Mouse (Mus musculus) ES-Bruce4 (cell line): ENCODE data around the gene Oaz2. TPM values are rescaled to one million over a fixed set of nuclear protein-coding genes. Genes with fewer than 3 reads are reported as not detected.
"Not testable (repeated sequence)": the region's sequence is repeated elsewhere in the genome, so short reads cannot be mapped to it uniquely, and the experiment has no call there.

Experiments used
- H3K27ac ChIP-seq: 2 replicates; pipeline ENCODE4 v1.5.1; 2012; ENCODE audit warnings: low read length, inconsistent platforms; ENCODE audit not compliant: insufficient read depth
- H3K27me3 ChIP-seq: 2 replicates; pipeline ENCODE4 v1.6.1; 2012; ENCODE audit warnings: mild to moderate bottlenecking, low read length, inconsistent platforms; ENCODE audit not compliant: control insufficient read depth, poor library complexity, insufficient read depth, severe bottlenecking
- H3K36me3 ChIP-seq: 2 replicates; pipeline ENCODE4 v1.6.1; 2012; ENCODE audit warnings: inconsistent platforms, mild to moderate bottlenecking, low read length, moderate library complexity; ENCODE audit not compliant: control insufficient read depth, poor library complexity, insufficient read depth, severe bottlenecking
- H3K4me1 ChIP-seq: one replicate; pipeline ENCODE4 v1.8.1; 2011; ENCODE audit warnings: low read length; ENCODE audit not compliant: control insufficient read depth, insufficient read depth
- H3K4me3 ChIP-seq: 2 replicates; pipeline ENCODE4 v1.5.1; 2011; ENCODE audit warnings: low read depth, mild to moderate bottlenecking, low read length
- H3K9ac ChIP-seq: 2 replicates; pipeline ENCODE4 v1.6.1; 2012; ENCODE audit warnings: low read depth, mild to moderate bottlenecking, inconsistent platforms; ENCODE audit not compliant: poor library complexity, severe bottlenecking
- H3K9me3 ChIP-seq: replicated peaks from 2 replicates; pipeline ENCODE4 v1.6.1; 2012; ENCODE audit warnings: mild to moderate bottlenecking, low read length, inconsistent platforms; ENCODE audit not compliant: control insufficient read depth, poor library complexity, insufficient read depth, severe bottlenecking
- CTCF ChIP-seq: IDR thresholded peaks from one replicate; pipeline ENCODE4 v1.8.1; 2011; ENCODE audit warnings: low read depth, low read length
- EP300 ChIP-seq: IDR thresholded peaks from 2 replicates; pipeline ENCODE4 v1.6.1; 2011; ENCODE audit warnings: low read depth, low read length; ENCODE audit not compliant: insufficient read depth
- POLR2A ChIP-seq: IDR thresholded peaks from one replicate; pipeline ENCODE4 v1.8.1; 2011; ENCODE audit warnings: low read length; ENCODE audit not compliant: insufficient read depth
- polyA plus RNA-seq: library from polyadenylated mRNA; stranded (reverse); fragments of >200 nt; gene quantifications from 2 replicates; pipeline ENCODE4 v1.2.4, GENCODE M21; 2011; ENCODE audit warnings: low read depth; ENCODE audit not compliant: missing spikeins, insufficient read depth, insufficient read length

The Oaz2 gene
- polyA plus RNA-seq, 1 experiment = 81.5 TPM

GRCm38 (mm10) chr9:65645984-65646383 is 21.8 kb upstream of the Oaz2 start:
- no peak for TF ChIP-seq EP300
- no peak for TF ChIP-seq POLR2A
- no peak for TF ChIP-seq CTCF
- H3K4me3 ChIP-seq = no peak overlapping the region
- H3K36me3 ChIP-seq = peaks cover 6% of the 10 kb centered on the region
- no peaks in the 10 kb centered on the region for H3K27me3 ChIP-seq
- H3K4me1 ChIP-seq = peaks cover 6% of the 10 kb centered on the region
- H3K9me3 ChIP-seq = no peaks in the 10 kb centered on the region
- no peak overlapping the region for H3K9ac ChIP-seq
- H3K27ac ChIP-seq = no peak overlapping the region

DNA sequence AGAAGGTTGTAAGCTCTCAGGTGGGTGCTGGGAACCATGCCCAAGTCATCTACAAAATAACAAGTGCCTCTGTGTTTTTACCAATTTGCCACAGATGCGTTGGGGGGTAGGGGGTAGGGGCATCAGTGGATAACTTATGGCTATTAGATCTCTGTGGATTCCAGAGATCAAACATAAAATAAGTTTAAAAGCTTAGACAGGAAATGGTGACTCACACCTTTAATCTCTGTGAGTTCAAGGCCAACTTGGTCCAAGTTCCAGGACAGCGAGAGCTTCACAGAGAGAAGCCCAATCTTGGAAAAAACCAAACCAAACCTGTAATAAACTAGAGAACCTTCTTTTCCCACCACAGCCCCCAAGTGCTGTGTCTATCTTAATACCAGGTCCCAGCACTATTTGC is 21.0 kb upstream of the Oaz2 start:
- no peak overlapping the region for H3K4me3 ChIP-seq
- H3K27ac ChIP-seq = no peak overlapping the region
- H3K4me1 ChIP-seq = peaks cover 6% of the 10 kb centered on the region
- no peaks in the 10 kb centered on the region for H3K9me3 ChIP-seq
- H3K9ac ChIP-seq = no peak overlapping the region
- TF ChIP-seq EP300 = no peak
- no peak for TF ChIP-seq CTCF
- no peak for TF ChIP-seq POLR2A
- peaks cover 9% of the 10 kb centered on the region for H3K36me3 ChIP-seq
- no peaks in the 10 kb centered on the region for H3K27me3 ChIP-seq

DNA sequence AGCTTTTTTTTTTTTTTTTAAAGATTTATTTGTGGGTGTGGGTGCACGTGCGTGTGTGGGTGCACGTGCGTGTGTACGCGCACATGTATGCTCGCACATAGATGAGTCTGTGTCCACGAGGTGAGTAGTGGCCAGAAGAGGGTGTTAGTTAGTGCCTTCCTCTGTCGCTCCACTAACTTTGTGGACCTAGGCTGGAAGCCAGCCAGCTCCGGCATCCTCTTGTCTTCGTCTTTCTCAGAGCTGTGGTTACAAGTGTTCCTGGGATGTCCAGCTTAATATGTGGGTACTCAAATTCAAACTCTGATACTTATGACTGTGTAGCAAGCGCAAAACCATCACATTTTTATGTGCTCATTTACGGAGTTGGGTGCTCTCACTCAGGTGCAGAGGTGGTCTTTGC is 19.1 kb upstream of the Oaz2 start:
- Histone ChIP-seq H3K9ac (no peak overlapping the region), H3K4me1 (peaks cover 4% of the 10 kb centered on the region), H3K36me3 (peaks cover 20% of the 10 kb centered on the region), H3K27me3 (no peaks in the 10 kb centered on the region), H3K9me3 (no peaks in the 10 kb centered on the region), H3K27ac (no peak overlapping the region), H3K4me3 (no peak overlapping the region)
- TF ChIP-seq EP300 (no peak), CTCF (no peak), POLR2A (no peak)

DNA sequence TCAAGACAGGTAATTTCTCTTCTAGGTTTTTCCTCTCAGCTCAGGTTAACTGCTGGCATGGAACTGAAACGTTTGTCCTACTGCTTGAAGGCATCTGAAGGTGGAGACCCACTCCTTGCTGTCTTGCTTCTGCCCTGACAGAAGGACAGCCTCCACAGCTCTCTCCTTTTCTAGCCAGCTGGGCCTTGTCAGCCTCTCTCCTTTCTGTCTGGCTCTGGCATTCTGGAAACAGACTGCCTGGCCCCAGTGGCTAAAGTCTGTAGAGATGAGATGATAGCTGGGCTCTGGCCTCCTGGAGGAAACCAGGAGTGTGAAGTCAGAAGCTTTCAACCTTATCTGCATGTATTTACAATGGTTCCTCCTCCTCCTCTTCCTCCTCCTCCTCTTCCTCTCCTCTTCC is 17.8 kb upstream of the Oaz2 start:
- Histone ChIP-seq H3K27ac (no peak overlapping the region), H3K27me3 (no peaks in the 10 kb centered on the region), H3K4me1 (peaks cover 3% of the 10 kb centered on the region), H3K36me3 (peaks cover 20% of the 10 kb centered on the region), H3K9me3 (no peaks in the 10 kb centered on the region), H3K9ac (no peak overlapping the region), H3K4me3 (no peak overlapping the region)
- no peak for TF ChIP-seq POLR2A
- TF ChIP-seq CTCF = no peak
- no peak for TF ChIP-seq EP300

DNA sequence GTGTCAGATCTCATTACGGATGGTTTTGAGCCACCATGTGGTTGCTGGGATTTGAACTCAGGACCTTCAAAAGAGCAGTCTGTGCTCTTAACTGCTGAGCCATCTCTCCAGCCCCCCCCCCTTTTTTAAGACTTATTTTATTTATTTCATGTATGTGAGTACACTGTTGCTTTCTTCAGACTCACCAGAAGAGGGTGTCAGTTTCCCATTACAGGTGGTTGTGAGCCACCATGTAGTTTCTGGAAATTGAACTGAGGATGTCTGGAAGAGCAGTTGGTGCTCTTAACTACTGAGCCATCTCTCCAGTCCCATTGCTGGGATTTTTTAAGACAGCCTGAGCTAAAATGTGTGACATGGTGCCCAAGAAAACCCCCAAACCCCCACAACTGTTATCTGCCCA is 15.8 kb upstream of the Oaz2 start:
- not testable (repeated sequence) for H3K27ac ChIP-seq, H3K9ac ChIP-seq, H3K4me1 ChIP-seq, H3K4me3 ChIP-seq, H3K9me3 ChIP-seq, H3K27me3 ChIP-seq
- peaks cover 30% of the 10 kb centered on the region for H3K36me3 ChIP-seq

DNA sequence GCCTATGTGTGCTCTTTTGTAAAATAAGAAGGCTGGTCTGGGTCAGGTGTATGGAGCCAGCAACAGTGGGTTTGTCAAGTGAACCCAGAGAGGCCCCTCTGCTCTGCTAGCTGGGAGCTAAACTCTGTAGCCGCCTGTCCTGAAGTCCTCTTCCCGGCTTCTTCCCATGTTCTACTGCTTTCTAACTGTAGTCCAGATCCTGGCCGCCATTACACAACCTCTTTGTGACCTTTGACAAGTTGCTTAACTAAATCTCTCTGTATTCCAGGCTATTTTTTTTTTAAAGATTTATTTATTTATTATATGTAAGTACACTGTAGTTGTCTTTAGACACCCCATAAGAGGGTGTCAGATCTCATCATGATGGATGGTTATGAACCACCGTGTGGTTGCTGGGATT is 14.1 kb upstream of the Oaz2 start:
- no peak overlapping the region for H3K27ac ChIP-seq
- no peaks in the 10 kb centered on the region for H3K4me1 ChIP-seq
- no peaks in the 10 kb centered on the region for H3K27me3 ChIP-seq
- peaks cover 38% of the 10 kb centered on the region for H3K36me3 ChIP-seq
- H3K9ac ChIP-seq = no peak overlapping the region
- no peaks in the 10 kb centered on the region for H3K9me3 ChIP-seq
- H3K4me3 ChIP-seq = no peak overlapping the region
- TF ChIP-seq CTCF (no peak), EP300 (no peak), POLR2A (no peak)
